Mouse (Mus musculus): Measurements from ENCODE around the gene Csrnp3. TPM values are rescaled to one million over a fixed set of nuclear protein-coding genes. Genes with fewer than 3 reads are reported as not detected.

Gene Csrnp3
- 0.11 TPM in 1 of 2 replicates, not detected in the other for polyA plus RNA-seq (2015; fragmentation: Nextera tagmentation; extraction: Ambion mirVana)

GRCm38 (mm10) chr2:65845551-65845950 lies at the start of gene Csrnp3:
Csrnp3 (plus strand) TSS chr2:65845767.

Other genes with a start within 250 kb of the Csrnp3 start
- 1.9 and 3.2 TPM in 2 replicates for gene Scn2a, start 225.0 kb upstream of the Csrnp3 start, polyA plus RNA-seq (2015; fragmentation: Nextera tagmentation; extraction: Ambion mirVana)

All from urinary bladder, postnatal 0 days (tissue).